Mouse (Mus musculus) heart, adult 2 months (tissue): ENCODE measurements around the gene Fam173b.

Experiments
- CTCF ChIP-seq: fragments of 200-600 bp; IDR thresholded peaks from 2 replicates; pipeline ENCODE4 v1.8.1; 2022; ENCODE audit warnings: antibody characterized with exemption, mild to moderate bottlenecking, moderate library complexity
- EP300 ChIP-seq: fragments of 200-500 bp; IDR thresholded peaks from 2 replicates; pipeline ENCODE4 v1.6.1; 2011; ENCODE audit warnings: low read depth, low read length, control low read depth; ENCODE audit not compliant: insufficient read depth

- TF ChIP-seq EP300 (no peak), CTCF (no peak)
Observed at GRCm38 (mm10) chr15:31650821-31651220, 49.2 kb downstream of the Fam173b start.
